ENCODE assay signal across 14 mouse cellular contexts in genomic region chrX:142516406-142517131, GRCm38 (mm10).
DNase-seq lines count a peak whose midpoint lies in the region.
"Had no signal": no experiment of that assay in that cellular context is flagged by ENCODE, and none has a peak within 500 bp of the region (broad histone marks: within the 10 kb centered on the region; RNA-seq: fewer than 3 reads in every experiment).

No protein-coding gene starts in this region.

- DNase-seq in adrenal gland, postnatal 10 days: peak; percentile 4
- no peak for DNase-seq in adrenal gland, postnatal 25 days
- DNase-seq in 3T3-L1 (ENCODE audit: low read depth, low spot score): peak; percentile 59
- peak; percentile 74 for DNase-seq in fat pad, adult 2 months (ENCODE audit: extremely low read depth, low read depth, low spot score)
- peak; percentile 56 for DNase-seq in lung, postnatal 36 days
- DNase-seq in testis, postnatal 14 days (ENCODE audit: low spot score): no peak
- no peak for DNase-seq in spleen, adult 18-20 months
- DNase-seq in right cerebral cortex, adult 18-20 months: no peak
- DNase-seq: B cell, adult 2 months; cerebellum, adult 18-20 months; cerebellum, postnatal 36 days; heart, adult 11 months; retina, postnatal 1 day; thymus, postnatal 36 days had no signal

Comparison
In these comparisons a context has a peak if more than half of its experiments do, and no peak if none do; other contexts are left out.
1. DNase-seq: peak in adrenal gland, postnatal 10 days (single experiment), 3T3-L1 (single experiment), fat pad, adult 2 months (single experiment) and lung, postnatal 36 days (single experiment); none in adrenal gland, postnatal 25 days (single experiment), testis, postnatal 14 days (single experiment), spleen, adult 18-20 months (0 of 2) and right cerebral cortex, adult 18-20 months (single experiment).